Mouse (Mus musculus): ENCODE results near the gene Alox12b. TPM values are rescaled to one million over a fixed set of nuclear protein-coding genes. Genes with fewer than 3 reads are reported as not detected.

Alox12b gene
- total and polyA plus RNA-seq, 3 experiments, result not detected

- Histone ChIP-seq H3K79me2 (ENCODE audit: control insufficient read depth, insufficient read depth, low read length, poor library complexity) (no peaks in the 10 kb centered on the region; the same call in 1 of the 2 replicates), H3K27me3 (ENCODE audit: control insufficient read depth in 1 of 2, insufficient read depth in 2 of 2, low read length in 2 of 2) (peaks cover 14 to 18% of the 10 kb centered on the region in 2 experiments), H3K9ac (ENCODE audit: control insufficient read depth, low read depth, low read length, poor library complexity, severe bottlenecking) (no peak overlapping the region), H3K4me3 (ENCODE audit: control insufficient read depth in 1 of 2, insufficient read depth in 1 of 2, low read depth in 2 of 2, low read length in 2 of 2) (no peak overlapping the region), H3K9me3 (replicated peaks; ENCODE audit: insufficient read depth, low read length) (no peaks in the 10 kb centered on the region), H3K27ac (ENCODE audit: control insufficient read depth, low read depth, low read length) (no peak overlapping the region), H3K4me1 (ENCODE audit: control insufficient read depth in 1 of 2, insufficient read depth in 2 of 2, low read length in 2 of 2) (no peaks in the 10 kb centered on the region), H3K36me3 (ENCODE audit: control insufficient read depth in 1 of 2, insufficient read depth in 2 of 2, low read length in 2 of 2) (no peaks in the 10 kb centered on the region)
- peak; percentile 44 for DNase-seq (ENCODE audit: low read depth, low spot score)
- no peak for TF ChIP-seq SIN3A (IDR thresholded peaks at IDR 0.05; ENCODE audit: low read length)
- TF ChIP-seq JUND (IDR thresholded peaks at IDR 0.05; ENCODE audit: low read depth, low read length), result peak; percentile 80; the same call in 1 of the 2 replicates
- TF ChIP-seq RAD21 (IDR thresholded peaks at IDR 0.05; ENCODE audit: low read depth, low read length), result peak; percentile 20
- no peak for TF ChIP-seq MYC (IDR thresholded peaks at IDR 0.05; ENCODE audit: low read depth, low read length)
- no peak for TF ChIP-seq GABPA (IDR thresholded peaks at IDR 0.05; ENCODE audit: low read depth, low read length)
- TF ChIP-seq CTCF (IDR thresholded peaks at IDR 0.05 in 2 of 3, conservative IDR thresholded peaks at IDR 0.05 in 1 of 3; ENCODE audit: control insufficient read depth in 1 of 3, insufficient read depth in 1 of 3, low read depth in 2 of 3, low read length in 3 of 3, poor library complexity in 1 of 3, severe bottlenecking in 1 of 3), result peak in 2 of 3 experiments; percentile 26 to 38; a peak in 4 of 6 replicates
- 0 out of 2 replicates have a peak, but pooled peaks have one; percentile 17 for TF ChIP-seq SMC3 (IDR thresholded peaks at IDR 0.05; ENCODE audit: low read depth, low read length)
These were observed 23.3 kb downstream of the Alox12b start for GRCm38 (mm10) chr11:69180120-69180519.

DNA sequence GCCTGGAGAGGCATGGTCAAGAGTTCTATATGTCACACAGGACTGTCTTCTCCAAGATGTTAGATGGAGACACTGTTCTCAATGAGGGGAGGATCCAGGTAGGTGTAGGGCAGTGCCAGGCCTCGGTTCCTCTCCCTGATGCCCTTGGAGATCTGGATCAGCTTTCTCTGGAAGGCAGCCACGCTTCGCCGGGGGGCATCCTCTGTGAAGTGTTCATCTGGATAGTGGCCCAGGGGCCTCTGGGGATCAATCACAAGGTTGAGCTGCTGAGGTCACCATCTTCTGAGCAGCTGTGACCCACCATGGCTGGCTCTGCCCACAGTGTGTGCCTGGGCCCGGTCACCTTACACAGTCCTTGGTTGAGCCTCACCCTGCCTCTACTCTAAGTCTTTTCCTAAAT is 28.2 kb downstream of the Alox12b start:
- Histone ChIP-seq H3K4me3 (ENCODE audit: control insufficient read depth in 1 of 2, insufficient read depth in 1 of 2, low read depth in 2 of 2, low read length in 2 of 2) (no peak overlapping the region), H3K4me1 (ENCODE audit: control insufficient read depth in 1 of 2, insufficient read depth in 2 of 2, low read length in 2 of 2) (no peaks in the 10 kb centered on the region), H3K27ac (ENCODE audit: control insufficient read depth, low read depth, low read length) (no peak overlapping the region), H3K9me3 (replicated peaks; ENCODE audit: insufficient read depth, low read length) (no peaks in the 10 kb centered on the region), H3K36me3 (ENCODE audit: control insufficient read depth in 1 of 2, insufficient read depth in 2 of 2, low read length in 2 of 2) (no peaks in the 10 kb centered on the region), H3K9ac (ENCODE audit: control insufficient read depth, low read depth, low read length, poor library complexity, severe bottlenecking) (no peak overlapping the region), H3K79me2 (ENCODE audit: control insufficient read depth, insufficient read depth, low read length, poor library complexity) (no peaks in the 10 kb centered on the region), H3K27me3 (ENCODE audit: control insufficient read depth in 1 of 2, insufficient read depth in 2 of 2, low read length in 2 of 2) (peaks cover 2 to 5% of the 10 kb centered on the region in 2 experiments; a peak in 3 of 4 replicates)
- DNase-seq (ENCODE audit: low read depth, low spot score), result no peak
- TF ChIP-seq GABPA (IDR thresholded peaks at IDR 0.05; ENCODE audit: low read depth, low read length) (no peak), POLR2AphosphoS5 (IDR thresholded peaks at IDR 0.05; ENCODE audit: borderline replicate concordance, low read depth, low read length) (no peak), TCF12 (IDR thresholded peaks at IDR 0.05; ENCODE audit: low read depth, low read length) (no peak), JUND (IDR thresholded peaks at IDR 0.05; ENCODE audit: low read depth, low read length) (no peak), TAL1 (IDR thresholded peaks at IDR 0.05; ENCODE audit: low read length) (no peak), USF2 (IDR thresholded peaks at IDR 0.05; ENCODE audit: borderline replicate concordance in 1 of 2, insufficient read depth in 1 of 2, low read depth in 1 of 2, low read length in 2 of 2) (no peak), CHD2 (IDR thresholded peaks at IDR 0.05; ENCODE audit: low read length) (no peak), TBP (IDR thresholded peaks at IDR 0.05; ENCODE audit: low read depth, low read length) (no peak), UBTF (IDR thresholded peaks at IDR 0.05; ENCODE audit: borderline replicate concordance, insufficient read depth, low read depth, low read length) (no peak), NELFE (IDR thresholded peaks at IDR 0.05; ENCODE audit: low read depth, low read length) (no peak), E2F4 (IDR thresholded peaks at IDR 0.05; ENCODE audit: borderline replicate concordance, low read depth, low read length) (no peak), HCFC1 (IDR thresholded peaks at IDR 0.05; ENCODE audit: low read depth, low read length) (no peak), POLR2A (IDR thresholded peaks at IDR 0.05; ENCODE audit: control insufficient read depth in 1 of 2, insufficient read depth in 1 of 2, low read depth in 1 of 2, low read length in 2 of 2, poor library complexity in 1 of 2) (no peak)
